30 mouse cellular contexts compared by ENCODE assay signal in genomic region chr6:47200671-47201070, GRCm38 (mm10).
"Had no signal": no experiment of that assay in that cellular context is flagged by ENCODE, and none has a peak within 500 bp of the region (broad histone marks: within the 10 kb centered on the region; RNA-seq: fewer than 3 reads in every experiment).

No protein-coding gene starts in this region.

- H3K27me3 ChIP-seq: heart, embryonic 12.5 days; heart, embryonic 13.5 days; heart, embryonic 15.5 days; hindbrain, embryonic 12.5 days; hindbrain, embryonic 13.5 days; hindbrain, embryonic 15.5 days; intestine, embryonic 15.5 days; kidney, embryonic 15.5 days had no signal

- H3K4me1 ChIP-seq: heart, embryonic 13.5 days; heart, embryonic 15.5 days; hindbrain, embryonic 12.5 days; hindbrain, embryonic 13.5 days; hindbrain, embryonic 15.5 days; intestine, embryonic 15.5 days; kidney, embryonic 15.5 days had no signal

- H3K4me3 ChIP-seq: heart, embryonic 12.5 days; heart, embryonic 13.5 days; heart, embryonic 15.5 days; hindbrain, embryonic 10.5 days; hindbrain, embryonic 12.5 days; hindbrain, embryonic 13.5 days; hindbrain, embryonic 15.5 days; intestine, embryonic 15.5 days; kidney, embryonic 15.5 days; layer of hippocampus, adult 2 months; left cerebral cortex, adult 2 months had no signal

- H3K27ac ChIP-seq: heart, embryonic 13.5 days; heart, embryonic 15.5 days; hindbrain, embryonic 10.5 days; hindbrain, embryonic 12.5 days; hindbrain, embryonic 13.5 days; hindbrain, embryonic 14.5 days; hindbrain, embryonic 15.5 days; hindbrain, postnatal 0 days; intestine, embryonic 15.5 days; kidney, embryonic 15.5 days; kidney, postnatal 0 days; layer of hippocampus, adult 2 months; left cerebral cortex, adult 2 months had no signal

- H3K9ac ChIP-seq: heart, embryonic 12.5 days; heart, embryonic 13.5 days; heart, embryonic 15.5 days; hindbrain, embryonic 12.5 days; hindbrain, embryonic 13.5 days; hindbrain, embryonic 14.5 days; hindbrain, embryonic 15.5 days; intestine, embryonic 15.5 days; kidney, embryonic 15.5 days had no signal

- H3K36me3 ChIP-seq: heart, embryonic 12.5 days; heart, embryonic 13.5 days; heart, embryonic 15.5 days; hindbrain, embryonic 10.5 days; hindbrain, embryonic 12.5 days; hindbrain, embryonic 13.5 days; hindbrain, embryonic 15.5 days; intestine, embryonic 15.5 days; kidney, embryonic 15.5 days had no signal

- DNase-seq: heart, postnatal 10 days; heart, postnatal 14 days; heart, postnatal 36 days; heart, postnatal 4 days; kidney, adult 11 months; kidney, adult 18-20 months; kidney, adult 2 months; kidney, adult 8-10 months; kidney, adult 9 months; kidney, postnatal 10 days; kidney, postnatal 14 days; kidney, postnatal 25 days; kidney, postnatal 36 days; kidney, postnatal 4 days; layer of hippocampus, adult 9-11 months; layer of hippocampus, postnatal 36 days had no signal
